Mouse (Mus musculus) mature B cell (primary cell): ENCODE measurements around the gene Tead3.
"Not testable (repeated sequence)": the region's sequence is repeated elsewhere in the genome, so short reads cannot be mapped to it uniquely, and the experiment has no call there.

Source experiments
- in situ Hi-C: fragments of 300-500 bp; cut with MboI; formaldehyde crosslinking; loops from 2 replicates; pipeline ENCODE4 v1.14.3; 2019

The Tead3 gene

DNA sequence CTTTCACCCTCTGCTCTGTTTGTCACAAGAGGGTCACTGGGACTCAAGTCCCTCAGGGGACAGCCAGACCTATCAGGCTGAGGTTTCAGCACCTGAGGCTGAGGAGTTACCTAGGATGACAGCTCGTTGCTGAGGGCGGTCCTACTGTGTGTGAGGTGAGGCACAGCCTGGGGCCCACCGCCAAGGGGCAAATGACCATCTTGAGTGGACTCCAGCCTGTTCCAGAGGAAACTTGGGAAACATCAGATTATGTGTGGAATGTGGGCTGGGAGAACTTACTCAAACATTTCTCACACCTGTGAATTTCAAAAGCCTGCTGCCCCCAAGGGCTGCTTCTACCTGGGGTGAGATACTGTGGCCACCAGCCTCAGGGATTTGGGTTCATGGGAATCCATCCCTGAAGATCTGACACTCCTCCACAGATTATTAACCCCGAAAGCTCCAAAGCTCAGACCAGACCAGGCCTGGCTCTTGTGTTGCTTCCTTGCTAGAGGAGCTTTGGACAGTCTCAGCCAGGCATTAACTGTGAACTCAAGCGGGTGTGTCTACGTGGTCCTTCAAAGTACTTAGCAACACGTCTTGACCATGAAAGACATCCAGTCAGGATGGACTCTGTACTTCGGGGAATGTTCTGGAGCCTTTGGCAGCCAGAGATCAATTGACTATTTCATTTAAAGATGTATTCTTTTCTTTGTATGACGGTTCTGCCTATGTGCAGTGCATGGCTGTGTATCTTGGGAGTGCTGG lies 10.1 kb upstream of the Tead3 start:
- in situ Hi-C loops: no loop called here

DNA sequence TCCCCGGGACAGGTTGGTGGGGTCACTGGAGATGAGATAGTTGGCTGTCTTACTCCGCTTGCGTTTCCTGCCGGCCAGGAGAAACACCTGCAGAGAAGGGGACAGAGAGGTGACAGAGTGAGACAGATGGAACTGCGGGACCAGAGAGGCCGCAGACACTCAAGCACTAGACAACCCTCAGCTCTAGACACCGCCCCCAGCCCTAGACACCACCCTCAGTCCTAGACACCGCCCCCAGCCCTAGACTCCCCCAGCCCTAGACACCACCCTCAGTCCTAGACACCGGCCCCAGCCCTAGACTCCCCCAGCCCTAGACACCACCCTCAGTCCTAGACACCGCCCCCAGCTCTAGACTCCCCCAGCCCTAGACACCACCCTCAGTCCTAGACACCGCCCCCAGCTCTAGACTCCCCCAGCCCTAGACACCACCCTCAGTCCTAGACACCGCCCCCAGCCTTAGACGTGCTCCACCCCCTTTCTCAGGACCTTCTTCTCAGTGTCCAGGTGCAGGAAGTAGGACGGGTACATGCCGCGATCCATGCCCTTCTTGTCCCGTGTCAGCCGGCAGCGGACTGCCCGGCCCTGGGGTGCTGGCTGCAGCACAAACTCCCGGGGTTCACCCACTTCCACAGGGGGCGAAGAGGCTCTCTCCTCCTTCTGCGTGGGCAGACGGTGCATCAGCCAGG lies 8.1 kb upstream of the Tead3 start:
- in situ Hi-C loops: not testable (repeated sequence)

DNA sequence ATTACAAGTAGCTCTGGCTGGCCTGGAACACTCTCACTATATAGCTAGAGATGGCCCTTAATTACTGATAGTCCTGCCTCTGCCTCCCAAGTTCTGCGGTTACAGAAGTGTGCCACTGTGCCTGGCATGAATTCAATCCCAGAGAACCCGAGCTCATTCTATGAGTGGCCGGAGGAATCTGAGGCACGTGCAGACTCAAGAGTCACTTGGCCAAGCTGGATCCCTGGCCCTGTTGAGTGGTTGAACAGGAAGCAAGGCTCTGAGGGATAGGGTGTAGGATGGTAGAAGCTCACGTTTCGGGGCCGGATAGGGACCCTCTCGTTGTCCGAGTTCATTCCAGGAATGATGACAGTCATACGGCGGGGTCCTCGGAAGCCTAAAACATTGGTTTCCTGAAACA lies 5.3 kb upstream of the Tead3 start:
- in situ Hi-C loops: no loop called here

DNA sequence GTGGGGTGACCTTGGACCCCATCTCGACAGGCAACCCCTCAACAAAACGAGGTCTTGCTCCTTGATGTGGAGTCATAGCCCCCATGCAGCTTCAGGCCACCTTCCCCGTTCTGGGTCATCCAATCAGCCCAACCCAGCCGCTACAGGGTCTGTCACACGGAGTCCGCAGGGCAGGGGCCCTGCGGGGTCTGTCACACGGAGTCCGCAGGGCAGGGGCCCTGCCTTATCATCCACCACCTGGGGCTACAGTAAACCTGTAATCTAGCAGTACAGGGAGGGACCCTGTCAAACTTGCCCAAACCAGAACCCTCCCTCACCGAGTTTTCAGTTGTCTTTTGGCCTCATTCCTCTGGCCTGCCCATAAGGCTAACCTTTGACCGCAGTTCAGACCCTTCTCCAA lies 1.4 kb upstream of the Tead3 start:
- in situ Hi-C loops: no loop called here

DNA sequence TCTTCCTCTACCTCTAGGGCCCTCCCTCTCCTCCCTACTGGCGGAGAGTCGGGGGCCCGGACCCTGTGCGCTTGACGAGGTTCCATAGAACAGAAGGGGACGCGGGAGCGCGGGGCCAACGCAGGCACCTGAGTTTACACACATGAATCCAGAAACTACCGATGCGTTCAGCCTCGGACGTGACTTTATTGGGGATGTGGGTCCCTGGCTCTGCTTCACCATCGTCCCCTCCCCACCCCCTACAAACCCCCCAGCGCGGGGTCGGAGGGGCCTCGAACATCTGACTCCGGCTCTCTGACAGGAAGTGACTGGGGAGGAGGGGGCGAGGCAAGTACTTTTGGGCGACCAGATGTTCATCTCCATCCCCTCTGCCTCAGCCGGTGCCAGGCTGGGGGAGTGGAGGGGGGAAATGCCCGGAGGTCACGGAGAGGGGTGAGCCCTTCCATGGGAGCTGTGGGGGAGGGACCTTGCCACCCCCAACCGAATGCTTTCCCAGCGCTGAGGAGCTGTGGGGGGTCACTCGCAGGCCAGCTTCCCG lies 805 bp upstream of the Tead3 start:
- in situ Hi-C loops: no loop called here

DNA sequence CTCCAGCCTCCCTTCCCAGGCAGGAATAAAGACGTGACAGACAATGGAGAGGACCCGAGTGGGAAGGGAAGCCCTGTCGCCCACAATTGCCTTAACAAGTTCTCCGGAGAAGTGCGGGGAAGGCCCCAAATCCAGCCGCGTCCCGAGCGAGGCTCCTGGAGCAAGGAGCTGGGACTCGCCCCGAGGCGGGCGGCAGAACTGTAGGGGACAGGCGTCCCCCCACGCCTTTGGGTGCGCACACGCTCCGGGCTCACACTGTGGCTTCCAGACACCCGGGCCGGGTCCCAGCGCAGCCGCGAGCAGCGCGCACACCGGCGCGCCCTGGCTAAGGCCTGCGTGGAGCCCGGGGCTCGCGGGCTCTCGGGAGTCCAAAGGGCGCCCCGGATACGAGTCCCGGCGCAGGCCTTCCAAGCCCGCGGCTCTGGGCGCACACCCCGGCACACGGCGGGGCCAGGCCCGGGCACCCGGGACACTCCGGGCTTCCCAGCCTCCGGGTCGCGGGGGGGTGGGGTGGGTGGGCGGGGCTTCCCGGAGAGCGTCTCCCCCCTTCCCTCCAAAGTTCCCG lies 634 bp downstream of the Tead3 start:
- in situ Hi-C loops: no loop called here

DNA sequence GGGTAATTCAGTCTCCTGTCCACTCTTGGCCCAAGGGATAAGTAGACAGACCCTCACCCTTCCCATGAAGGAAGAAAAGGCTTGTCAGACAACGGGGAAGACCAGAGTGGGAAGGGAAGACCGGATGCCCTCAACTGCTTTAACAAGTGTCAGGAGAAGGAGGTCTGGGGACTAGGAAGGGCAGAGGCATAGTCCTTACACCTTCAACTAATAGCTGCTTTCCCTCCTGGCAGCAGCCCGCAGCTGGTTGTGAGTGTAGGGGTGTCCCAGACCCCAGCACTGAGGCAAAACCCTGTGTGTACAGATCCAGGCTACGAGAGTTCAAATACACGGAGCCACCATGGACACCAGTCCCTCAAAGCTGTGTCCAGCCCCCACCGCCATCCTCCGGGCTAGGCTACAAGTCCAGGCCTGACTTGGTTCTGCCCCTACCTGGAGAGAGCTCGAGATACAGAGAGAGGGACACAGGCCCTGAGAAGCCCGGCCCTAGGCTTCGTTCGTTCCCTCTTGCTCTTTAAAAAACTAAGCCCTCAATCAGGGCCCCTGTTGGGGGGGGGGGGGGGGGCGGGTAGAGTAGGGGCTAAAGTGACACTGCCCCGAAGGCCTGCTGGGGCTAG lies 1.2 kb downstream of the Tead3 start:
- in situ Hi-C loops: no loop called here

DNA sequence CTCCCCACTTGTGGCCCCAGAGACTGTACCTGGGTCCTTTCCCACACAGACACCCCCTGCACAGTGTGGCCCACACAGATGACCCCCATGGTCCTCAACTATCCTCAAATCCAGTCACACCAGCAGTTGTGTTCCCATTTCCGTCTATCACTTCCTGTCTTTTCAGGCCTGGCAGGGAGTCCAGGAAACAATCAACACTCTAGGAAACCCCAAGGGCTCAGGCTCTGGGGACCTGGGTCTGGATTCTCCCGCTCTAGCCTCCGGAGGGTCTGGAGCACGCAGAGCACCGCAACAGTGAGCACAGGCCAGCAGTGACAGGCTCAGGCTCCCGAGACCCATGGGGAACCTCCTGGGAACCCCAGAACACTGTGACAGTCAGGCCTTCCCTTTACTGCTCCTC lies 2.4 kb downstream of the Tead3 start:
- in situ Hi-C loops: no loop called here

DNA sequence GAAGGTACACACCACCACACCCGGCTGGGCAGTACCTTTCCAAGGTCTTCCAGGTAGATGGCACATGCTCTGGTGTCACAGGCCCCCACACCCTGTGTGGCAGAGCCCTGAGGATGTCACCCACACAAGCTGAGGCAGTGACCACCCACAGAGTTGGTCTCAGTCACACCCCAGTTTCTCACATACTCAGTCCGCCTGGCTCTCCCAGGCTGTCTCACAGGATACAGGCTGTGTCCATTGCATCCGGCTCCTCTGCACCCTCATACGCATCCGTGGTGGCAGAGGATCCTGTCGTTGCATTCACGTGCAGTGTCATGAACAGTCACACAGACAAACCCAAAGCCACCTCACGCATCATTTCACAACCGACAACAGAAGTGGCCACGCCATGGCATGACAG lies 3.3 kb downstream of the Tead3 start:
- in situ Hi-C loops: no loop called here

DNA sequence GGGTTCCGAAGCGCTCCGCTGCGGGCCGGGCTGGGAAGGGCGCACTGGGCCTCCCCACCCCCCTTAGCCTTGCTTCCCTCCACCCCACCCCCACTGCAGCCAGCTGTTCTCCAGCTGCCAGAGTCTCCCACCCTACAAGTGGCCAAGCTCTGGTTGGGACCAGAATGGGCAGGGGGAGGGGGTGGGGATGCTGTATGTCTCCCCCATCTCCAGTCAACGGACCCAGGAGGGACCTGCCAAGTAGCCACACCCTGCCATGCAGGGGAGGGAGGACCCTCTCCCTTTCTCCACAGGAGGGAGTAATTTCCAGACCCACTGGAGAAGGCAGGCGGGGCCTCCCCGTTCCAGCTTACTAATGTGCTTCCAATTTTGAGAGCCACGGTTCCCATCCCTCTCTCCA lies 4.7 kb downstream of the Tead3 start:
- in situ Hi-C loops: no loop called here

DNA sequence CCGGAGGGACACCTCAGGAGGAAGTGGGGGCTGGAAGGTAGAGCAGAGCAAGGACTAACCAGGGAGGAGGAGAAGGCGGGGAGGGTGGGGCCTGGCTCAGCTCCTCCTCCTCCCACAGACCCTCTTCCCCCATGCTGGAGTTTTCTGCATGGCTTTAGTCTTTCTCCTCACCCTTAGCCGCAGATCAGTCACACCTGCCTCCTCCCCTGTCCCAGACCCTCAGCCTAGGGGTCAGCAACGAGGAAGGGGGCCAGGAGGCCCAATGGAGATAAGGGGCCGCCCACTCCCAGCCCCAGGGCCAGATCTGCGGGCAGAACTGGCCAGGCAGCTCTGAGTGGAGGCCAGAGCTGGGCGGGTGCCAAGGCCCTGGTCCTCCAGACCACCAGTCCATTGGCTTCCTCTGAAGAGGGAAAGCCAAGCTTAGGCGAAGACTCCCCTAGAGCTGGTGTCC lies 5.3 kb downstream of the Tead3 start:
- in situ Hi-C loops: no loop called here

DNA sequence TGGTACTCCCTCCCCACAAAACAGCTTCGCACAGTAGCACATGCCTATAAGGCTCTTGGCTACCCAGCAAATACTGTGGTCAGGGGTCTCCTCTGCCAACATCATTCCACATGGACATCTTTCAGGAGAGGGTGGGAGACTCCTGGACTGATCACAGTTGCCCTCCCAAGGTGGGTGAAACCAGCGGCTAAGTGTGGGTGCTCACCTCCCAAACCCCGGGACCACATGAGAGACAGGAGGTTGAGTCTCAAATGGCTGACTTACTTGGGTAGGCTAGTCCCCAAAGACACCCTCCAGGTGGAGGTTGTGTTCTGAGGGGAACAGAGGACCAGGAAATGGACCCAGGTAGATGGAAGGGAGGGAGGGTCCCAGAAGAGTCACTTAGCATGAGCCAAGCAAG lies 5.9 kb downstream of the Tead3 start:
- in situ Hi-C loops: no loop called here

DNA sequence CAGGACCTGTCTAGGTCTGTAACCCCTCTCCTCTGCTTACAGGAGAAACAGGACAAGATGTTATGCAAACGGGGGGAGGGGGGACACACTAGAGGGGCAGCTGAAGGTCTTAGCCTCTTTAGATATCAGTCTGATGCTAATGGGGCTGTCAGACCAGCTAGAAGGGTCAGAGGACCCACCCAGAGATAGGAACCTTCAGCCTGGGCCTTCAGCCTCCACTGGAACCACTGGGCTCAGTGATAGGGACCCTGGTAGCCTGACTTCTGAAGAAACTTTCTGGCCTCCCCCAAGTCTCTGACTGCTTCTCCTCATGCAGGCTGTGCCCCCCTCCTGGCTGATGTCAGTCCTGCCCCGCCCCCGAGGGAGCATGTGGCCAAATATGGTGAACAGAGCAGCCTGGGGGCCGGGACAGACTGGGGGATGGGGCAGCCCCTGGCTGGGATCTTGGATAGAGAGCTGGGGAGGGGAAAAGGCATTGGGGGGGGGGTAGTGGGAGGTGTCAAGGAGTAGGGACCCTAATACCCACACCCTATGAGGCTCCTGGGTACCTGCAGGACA lies 6.5 kb downstream of the Tead3 start:
- in situ Hi-C loops: no loop called here

DNA sequence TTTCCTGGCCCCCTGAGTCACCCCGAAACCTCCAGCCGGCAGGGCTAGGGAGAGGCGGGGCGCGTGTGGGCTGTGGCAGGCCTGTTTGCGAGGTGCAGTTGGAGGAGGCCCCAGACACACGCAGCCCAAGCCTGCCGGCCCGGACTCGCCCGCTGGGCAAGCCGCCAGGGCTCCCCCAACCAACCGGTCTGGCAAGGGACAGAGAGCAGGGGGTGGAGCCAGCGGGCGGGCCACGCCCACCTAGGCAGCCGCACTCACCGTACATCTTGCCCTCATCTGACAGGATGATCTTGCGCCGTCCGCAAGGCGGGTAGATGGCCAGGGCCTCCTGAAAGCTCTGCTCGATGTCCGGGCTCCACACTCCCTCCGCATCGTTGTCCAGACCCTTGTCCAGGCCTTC lies 9.5 kb downstream of the Tead3 start:
- in situ Hi-C loops: no loop called here

DNA sequence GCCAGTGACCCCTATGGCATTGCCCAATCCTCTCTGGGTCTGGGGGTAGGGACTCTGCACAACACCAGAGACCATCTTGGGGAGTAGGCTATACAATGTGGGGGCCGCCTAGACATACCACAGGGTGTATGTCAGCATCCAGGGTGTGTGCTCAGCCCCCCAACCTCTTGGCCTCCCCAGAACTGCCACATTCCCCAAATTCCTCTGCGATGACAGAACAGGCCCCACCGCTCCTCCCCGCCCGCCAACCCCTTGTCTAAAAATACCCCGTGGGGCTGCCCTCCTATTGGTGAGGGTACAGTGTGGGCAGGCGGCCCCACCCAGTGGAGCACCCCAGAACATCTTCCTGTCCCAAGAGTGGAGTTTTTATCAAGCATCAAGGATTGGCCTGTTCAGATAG lies 10.0 kb downstream of the Tead3 start:
- in situ Hi-C loops: no loop called here

DNA sequence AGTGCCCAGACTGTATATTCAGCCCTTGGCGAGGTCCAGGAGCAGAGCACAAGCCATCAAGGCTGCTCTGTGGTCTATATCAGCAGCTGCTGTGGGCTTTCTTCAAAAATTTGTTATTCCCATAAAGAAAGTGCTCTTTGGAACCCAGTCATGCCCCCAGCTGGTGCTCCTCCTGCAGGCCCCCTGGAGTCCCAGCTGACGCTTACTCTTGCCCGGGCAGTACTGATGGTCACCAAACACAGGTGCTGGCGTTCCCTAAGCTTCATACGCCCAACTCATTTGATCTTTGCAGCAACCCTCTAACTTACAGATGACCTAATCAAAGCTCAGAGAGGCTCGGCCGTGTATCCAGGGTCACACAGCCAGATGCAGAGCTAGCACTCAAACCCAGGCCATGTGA lies 13.1 kb downstream of the Tead3 start:
- in situ Hi-C loops: no loop called here

DNA sequence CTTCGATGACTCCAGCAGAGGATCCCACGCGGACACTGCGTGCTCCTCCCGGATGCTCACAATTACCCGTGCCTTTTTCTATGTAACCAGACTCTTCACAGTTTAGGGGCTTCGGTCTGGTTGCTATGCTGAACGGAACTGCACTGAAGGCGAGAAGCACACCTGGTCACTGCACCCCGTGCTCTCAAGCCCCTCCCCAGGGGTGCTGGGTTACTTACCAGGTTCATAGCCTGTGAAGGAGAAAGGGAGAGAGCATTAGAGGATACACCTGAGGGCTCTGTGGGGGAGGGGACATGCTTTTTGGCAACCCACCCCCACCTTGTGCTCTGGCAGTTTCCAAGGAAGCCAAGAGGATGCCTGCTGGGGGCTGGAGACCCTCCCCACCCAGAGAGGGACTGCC lies 15.3 kb downstream of the Tead3 start:
- in situ Hi-C loops: no loop called here

DNA sequence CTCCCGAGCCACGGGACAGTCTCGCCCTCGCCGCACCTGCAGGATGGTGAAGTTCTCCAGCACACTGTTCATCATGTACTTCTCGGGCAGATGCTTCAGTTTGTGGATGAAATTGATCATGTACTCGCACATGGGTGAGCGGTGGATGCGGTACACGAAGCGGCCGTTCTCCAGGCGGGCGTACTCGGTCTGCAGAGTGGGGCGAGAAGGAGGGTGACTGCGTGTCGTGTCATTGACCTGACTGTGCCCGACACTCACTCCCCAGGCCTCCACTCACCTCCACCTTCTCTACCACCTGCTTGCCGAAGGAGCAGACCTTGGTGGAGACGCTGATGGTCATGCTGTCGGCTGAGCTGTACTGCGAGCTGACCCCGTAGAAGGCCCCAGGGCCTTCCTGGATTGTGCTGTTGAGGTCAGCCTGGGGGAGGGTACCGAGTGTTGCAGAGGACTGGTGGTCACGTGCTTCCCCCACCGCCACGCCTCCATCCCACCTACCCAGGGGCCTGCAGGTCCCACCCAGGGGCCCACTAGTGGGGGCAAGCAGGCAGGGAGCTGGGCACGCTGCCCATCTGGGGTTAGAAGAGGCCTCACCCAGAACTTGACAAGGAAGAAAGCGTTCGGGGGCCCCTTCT lies 17.6 kb downstream of the Tead3 start:
- in situ Hi-C loops: no loop called here

DNA sequence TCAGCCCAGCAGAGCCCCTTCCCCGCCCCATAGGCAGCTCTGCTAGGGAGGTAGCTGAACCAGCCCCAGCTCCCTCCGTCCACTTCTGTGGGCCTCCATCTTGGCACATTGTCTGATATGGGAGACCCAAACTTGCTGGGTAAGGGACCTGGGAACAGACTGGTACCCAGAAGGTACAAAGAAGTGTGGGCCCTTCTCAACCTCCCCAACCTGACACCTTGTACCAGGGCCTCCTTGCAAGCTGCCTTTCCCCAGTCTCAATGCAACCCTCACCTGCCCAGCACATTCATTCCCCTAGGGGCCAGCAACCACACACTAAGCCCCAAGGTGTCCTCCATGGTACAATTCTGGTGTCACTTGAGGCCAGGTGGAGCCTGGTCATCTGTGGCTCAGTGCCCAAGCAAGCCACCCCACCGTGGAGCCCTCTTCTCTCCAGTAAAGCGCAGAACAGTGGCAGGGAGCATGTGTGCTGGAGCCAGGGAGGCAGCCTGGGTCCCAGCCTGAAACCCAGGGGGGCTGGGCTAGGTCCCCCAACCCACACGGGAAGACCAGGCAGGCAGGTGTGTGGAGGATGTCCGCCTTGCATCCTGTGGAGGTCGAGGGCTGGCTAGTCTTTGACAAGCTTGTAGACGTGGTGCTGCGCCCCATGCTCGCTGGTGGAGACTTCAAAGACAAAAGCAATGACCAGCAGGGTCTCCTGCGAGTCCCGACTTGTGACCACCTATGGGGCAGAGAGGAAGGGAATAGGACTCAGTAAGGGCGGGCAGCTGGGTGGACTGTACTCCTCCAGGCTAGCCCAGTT lies 18.3 kb downstream of the Tead3 start:
- in situ Hi-C loops: no loop called here

DNA sequence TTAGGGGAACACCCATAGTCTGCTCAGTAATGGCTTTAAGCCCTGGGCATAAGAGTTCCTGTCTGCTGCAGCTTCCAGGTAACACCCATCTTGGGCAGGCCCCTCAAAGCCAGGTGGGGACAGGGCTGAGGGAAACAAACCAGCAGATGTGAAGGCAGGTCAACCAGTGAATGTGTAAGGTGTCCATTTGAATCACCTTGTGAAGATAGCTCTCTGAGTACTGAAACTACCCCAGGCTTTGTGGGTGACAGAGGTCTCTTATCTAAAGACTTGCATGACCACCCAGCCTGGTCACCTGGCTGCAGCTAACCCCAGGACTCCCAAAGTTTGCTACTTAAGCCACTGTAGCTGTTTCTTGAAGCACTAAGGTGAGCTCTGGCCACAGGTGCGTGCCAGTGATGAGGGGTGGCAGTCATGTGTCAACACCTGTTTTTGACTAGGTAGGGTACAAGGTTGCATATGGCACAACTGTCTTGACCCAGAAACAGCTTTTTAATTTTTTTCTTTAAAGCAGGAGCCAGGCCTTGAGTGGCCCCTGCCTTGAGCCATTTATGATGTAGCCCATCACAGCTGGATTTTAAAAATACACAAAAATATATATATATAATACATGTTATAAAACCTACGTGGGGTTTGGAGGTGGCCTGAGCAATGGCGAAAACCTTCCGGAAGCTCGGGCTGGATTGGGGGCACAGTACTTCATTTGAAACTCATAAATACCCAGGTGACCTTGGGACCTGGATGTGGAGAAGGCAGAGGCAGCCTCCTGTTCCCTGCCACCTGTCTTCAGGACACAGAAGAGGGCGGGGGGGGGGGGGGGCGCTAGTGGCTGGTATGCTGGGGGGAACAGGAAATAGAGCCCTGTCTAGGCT lies 19.1 kb downstream of the Tead3 start:
- in situ Hi-C loops: no loop called here
